Mouse (Mus musculus): ENCODE data around the gene Disc1.
A peak's percentile ranks its signal among the peaks of the same experiment; 100 is the strongest.

Gene Disc1

DNA sequence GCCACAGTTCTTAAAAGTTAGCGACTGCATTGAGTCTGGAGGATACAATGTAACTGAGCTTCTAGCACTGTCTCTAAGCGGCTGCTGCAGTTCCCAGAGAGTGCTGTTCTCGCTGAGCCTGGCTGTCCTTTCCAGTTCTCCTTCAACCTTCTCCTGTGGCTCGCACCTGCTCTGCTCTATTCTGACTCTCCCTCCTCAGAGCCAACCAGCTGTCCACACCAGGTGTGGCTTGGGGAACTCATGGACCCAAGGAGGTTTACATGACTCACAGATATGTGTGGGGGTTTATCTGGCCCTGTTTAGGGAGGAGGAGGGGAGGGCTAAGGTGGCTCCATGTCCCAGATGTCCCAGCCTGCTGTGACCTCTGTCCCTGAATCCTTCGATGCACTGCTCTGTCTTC lies 217.4 kb downstream of the Disc1 start:
- no peak for DNase-seq

DNA sequence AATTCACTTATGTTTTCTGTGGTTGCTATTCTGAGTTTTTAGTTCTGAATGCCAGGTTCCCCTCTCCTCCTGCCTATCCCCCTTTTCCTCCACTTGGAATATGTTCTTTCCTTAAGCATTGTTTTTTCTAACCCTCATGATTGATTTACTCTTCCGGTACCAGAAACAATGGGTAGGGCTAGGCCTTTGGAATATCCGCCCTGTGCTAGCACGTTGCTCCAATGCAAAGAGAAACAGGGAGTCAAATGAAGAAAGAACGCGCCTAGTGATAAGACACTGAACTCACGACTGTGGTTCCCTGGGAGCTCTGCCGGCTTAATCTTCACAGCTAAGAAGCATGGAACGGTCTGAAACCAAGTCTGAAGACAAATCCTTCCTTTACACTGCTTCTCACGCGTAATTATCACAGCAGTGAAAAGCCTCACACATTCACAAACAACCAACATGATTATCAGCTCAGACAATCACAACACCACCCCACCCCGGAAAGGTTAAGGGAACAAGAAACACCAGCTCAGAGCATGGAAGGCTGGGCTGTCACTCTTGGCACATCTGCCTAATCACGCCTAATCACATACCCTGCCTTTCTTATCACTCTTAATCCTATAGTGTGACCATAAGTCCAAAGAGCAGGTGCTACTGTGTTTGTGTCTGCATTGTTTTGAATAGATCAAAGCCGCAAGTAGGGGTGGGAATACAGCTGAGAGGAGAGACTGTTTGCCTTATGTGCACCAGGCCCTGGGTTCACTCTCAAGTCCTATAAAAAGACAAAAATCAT lies 218.3 kb downstream of the Disc1 start:
- DNase-seq = no peak

DNA sequence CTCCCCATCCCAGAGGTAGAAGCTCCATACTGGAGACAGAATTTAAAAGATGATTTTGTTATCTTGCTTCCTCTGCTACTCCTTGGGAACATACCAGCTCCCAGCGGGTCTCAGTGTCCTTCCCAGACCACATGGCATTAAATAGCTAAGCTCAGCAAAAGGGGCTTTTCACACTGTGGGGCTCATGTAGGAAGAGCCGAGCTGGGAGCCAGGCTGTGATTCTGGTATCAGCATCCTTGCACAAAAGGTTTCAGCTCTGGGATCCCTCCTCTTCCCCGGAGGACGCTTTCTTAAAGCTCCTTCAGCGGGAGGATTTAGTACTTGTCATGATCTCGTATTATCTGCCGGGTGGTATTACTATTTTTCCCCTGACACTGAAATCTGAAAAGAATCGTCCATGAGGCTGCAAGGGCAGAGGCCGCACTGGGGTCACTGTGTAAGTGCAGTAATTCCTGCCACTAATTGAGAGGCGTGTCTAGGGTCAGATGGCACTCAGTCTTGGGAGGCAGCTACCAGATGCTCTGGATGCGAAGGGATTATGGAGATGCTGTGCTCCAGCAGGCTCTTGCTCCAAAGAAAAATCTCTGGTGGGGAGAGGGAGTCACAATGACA lies 223.2 kb downstream of the Disc1 start:
- no peak for DNase-seq

DNA sequence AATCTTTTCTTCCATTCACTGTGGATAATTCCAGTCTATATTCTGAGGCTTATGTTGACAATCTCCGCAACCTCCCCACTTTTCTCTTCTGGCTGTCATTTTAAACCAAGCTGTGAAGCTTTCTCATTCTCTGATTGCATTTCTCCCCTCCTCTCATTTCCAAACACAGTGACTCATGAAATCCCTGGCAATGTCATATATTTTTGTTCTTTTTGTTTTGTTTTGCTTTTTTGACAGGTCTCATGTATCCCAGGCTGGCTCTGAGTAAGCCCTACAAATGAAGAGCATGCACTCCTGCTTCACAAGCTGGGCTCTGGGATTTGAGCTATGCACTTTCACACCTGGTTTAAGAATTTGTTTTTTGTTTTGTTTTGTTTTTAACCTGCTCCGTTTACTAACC lies 225.2 kb downstream of the Disc1 start:
- DNase-seq = no peak

DNA sequence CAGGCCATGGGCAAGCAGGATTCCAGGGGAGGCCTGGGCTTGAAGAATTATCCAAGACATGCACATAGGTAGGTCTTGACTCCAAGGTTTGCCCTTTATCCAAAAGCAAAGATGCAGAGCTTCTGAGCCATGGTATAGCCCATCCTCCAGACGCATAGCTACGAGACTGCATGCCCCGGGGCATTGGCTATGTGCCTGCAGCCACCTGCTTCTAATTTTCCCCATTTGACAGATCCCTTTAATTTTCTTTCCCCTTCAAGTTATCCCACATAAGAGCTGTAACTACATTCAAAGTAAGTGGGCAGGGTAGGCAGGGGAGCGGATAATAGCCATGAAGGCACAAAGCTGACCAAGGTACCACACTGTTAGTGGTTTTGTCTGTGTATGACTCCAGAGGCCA lies 225.9 kb downstream of the Disc1 start:
- no peak for DNase-seq

DNA sequence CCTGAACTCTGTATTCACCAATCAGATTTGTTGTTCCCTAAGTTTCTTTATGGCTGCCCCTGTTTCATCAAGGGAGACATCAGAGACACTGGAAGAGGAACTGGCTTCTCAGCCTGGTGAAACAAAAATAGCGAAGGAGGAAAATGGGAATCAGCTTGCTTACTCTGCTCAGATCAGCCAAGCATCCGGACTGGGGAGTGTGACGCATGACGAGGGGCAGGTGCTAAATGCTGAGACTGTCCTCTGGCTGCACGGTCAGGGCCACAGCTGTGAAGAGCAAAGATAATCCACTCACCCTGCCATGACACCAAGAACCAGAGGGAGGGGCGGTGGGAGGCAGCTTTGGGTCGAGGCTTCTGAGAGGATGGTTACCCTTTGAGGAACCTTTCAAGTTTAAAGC lies 228.5 kb downstream of the Disc1 start:
- peak; percentile 54 for DNase-seq

DNA sequence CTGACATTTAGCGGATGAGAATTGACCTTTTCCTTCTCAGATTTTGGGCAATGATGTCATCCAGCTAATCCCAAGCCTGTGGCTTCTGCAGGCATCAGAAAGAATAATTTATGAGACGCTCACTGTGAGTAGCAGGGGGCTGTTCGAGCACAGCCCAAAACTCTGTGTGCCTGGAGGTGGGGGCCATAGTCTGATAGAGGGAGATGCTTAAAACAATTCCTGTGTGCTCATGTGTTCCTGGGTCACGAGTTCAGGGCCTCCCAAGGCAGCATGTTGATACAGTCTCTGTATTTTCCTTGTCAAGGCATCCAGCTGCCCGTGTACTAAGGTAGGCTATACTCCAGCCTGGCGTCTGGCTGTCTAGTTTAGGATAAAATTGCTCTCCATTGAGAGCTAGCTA lies 229.5 kb downstream of the Disc1 start:
- DNase-seq = no peak

DNA sequence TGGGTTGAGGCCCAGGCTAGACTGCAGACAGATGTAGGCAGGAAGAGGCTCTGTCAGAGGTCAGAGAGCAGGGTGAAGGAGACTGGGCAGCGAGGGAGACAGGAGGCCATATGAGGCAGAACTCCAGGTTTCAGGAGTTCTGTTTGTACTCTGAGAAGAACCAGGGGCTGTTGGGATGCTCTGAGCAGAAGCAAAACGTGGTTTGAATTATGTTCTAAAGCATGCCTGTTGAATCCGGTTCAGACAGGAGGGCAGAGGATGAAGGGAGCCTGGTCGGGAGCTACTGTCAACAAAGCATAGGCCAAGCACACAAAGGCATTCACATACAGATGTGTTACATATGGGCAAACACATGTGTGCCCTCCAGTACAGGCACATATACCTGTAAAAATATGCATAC lies 230.9 kb downstream of the Disc1 start:
- DNase-seq = no peak

DNA sequence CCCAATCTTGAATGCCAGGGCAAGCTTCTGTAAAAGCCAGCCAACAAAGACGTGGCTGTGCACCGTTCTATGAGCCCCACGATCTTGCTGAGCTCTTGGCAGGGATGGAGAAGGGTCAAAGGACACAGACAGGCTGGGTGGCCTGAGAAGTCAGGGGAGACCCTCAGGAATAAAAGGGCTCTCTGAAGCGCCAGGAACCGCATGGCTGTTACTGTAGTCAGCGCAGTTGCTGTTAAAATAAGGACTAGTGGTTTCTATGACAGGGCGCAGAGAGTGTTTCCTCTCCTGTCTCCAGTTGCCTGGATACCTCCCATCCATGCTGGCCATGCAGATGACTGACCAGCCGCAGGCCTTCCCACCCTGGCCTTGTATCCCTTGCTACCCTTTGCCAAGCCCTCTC lies 231.4 kb downstream of the Disc1 start:
- DNase-seq = no peak

DNA sequence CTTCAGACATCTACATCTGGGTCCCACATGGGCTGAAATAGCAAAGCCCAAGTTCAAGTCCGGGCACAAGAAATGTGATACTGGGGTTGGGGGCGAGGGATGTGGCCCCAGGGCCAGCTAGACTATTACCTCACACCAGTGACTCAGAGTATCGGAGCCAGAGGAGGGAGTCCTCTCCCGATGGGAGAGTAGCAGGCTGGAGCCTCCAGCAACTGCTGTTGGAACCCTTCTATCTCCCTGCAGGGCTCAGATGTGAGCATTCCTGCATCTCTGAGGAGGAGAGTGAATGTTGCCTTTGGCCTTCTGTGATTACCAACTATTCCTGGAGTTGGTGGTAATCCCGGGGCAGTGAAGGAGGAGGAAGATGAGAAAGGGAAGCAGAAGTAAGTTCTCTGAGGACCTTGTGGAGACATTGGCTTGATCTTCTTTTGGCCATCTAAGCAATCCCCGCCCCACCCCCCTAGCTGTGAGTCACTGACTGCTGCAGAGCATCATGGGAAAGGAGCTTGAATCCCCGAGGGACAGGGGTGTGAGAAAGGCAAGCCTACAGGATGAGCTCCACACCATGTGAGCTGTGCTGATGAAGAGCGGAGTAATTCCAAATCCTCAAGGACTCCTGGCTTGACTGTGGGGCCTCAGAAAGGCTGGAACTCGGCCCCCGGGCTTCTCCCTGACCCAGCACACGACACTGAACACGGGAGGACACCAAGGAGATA lies 232.1 kb downstream of the Disc1 start:
- DNase-seq = peak; percentile 69

DNA sequence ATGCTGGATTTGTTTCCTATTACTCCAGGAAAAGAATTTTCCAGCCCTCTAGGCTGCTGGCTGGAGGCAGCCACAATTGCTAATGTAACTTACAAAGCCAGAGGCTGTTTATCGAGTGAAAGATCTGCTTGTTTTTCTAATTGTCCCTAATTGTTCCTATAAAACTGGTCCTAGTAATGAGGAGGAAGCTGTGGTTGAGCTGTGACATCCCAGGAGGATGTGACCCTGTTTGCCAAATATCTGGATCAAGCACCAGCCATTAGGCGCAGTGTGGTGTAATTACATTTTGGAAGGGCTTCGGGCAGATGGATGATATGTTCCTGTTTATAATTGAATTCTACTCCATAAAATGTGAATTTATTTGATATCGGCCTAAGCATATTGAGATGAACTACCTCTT lies 233.3 kb downstream of the Disc1 start:
- no peak for DNase-seq

DNA sequence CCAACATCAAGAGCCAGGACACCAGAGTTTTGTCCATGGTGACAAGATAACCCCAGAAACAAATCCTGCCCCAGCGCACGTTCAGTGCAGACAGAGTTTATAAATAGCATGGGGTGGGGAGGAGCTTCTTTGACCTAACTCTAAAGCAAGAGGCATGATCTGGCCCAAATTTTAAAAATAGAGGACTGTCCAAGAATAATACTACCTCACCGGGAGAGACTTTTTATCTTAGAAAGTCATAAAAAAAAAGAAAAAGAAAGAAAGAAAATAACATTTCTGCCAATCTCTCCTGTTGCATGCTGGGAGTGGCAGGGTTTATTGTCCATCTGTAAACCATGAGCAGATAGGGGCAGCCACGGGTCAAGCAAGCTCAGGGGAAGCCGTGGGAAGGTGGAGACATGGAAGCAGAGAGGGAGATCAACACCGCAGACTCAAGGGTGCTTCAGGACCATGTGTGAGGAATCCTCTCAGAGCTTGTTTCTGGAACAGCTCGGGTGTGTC lies 233.9 kb downstream of the Disc1 start:
- no peak for DNase-seq

DNA sequence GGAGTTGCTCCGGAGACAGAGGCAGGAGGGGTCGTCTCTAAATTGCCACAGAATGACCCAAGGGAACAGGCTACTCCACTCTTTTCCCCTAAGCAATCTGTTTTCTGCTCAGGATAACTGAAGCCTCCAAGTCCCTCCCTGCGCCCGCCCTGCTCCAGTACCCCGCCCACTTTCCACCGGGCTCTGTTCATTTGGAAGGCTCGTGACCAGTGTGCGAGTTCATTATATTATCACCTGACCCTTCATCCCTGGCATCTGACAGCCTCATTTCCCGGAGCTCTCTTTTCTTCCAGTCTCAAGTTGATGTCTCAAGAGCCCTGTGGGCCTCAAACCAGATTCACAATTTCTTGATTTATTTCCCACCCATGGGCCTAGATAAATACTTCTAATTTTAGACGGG lies 237.5 kb downstream of the Disc1 start:
- DNase-seq = peak; percentile 71

DNA sequence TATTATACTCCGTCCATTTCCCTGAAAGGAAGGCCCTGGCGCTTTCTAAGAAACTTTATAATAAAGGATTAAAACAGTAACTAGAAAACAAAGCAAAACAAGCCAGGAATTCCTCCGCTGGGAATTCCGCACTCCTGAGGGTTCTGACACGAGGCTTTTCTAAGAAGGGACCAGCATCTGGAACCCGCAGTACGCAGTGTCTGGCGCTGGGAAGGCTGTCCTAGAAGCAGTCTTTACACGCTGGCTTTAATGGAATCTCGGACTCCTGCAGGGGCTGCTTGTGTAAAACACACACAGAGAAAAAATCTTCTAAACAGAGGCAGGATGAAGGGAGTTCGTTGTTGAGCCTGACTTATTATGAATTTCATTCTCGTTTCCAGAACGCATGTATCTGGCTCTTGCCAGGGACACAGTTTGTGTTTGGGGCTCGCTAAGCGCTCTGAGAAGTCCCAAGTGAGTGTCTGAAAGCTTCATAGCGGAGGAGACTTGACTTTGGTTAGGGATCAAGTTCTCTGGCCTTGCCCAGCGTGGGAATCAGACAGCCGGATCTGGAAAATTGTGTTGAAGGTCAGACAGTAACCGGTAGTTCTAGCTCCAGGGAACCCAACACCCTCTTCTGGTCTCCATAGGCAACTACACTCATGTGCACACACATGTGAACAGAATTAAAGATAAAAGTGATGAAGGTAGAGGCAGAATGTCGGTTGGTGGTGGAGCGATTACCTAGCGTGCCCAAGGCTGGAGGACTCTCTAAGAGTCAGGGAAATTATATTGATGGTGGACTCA lies 238.1 kb downstream of the Disc1 start:
- DNase-seq = peak; percentile 48

DNA sequence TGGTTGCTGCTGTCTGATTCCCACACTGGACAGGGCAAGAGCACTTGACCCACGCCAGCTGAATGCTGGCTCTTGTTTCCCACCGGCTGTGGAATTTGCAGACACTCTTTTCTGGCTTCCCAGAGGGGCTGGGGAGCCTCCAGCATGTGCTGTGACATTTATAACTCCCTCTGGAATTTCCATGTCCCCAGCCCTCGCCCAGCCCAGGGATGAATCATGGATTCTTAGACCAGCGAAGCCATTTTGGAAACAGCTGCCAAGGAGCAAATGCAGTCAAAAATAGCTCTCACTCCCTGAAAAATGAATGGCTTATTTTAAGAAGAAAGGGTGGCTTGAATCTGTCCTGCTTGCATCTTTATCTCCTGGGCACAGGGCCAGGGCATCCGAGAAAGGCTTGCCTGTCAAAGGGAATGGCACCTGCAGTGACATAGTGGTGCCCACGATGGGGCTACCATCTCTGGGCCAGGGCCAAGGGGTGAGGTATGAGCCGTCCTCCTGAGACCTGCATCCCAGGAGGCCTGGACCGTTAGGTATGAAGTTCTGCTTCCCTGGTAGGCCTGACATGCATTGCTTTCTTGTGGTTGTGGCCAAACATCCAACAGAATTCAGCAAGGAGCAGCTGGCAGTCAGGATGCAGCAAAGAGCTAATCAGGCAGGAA lies 239.1 kb downstream of the Disc1 start:
- DNase-seq = peak; percentile 83

DNA sequence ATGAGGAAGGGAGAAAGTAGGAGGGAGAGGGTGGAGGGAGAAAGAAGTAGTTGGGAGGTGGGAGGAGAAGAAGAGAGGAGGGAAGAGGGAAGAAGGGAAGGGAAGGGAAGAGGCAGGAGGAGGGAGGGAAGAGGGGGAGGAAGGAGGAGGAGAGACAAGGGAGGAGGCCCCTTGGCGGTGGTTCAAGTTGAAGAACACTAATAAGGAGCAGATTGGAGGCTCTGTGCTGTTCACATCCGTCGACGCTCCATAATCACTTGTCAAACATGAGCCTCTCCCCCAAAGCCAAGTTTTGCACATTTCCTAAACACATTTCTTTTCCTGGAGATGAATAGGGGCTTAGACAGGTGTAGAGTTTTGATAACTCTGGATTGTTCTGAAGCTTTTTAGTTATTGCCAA lies 245.3 kb downstream of the Disc1 start:
- peak; percentile 27 for DNase-seq

DNA sequence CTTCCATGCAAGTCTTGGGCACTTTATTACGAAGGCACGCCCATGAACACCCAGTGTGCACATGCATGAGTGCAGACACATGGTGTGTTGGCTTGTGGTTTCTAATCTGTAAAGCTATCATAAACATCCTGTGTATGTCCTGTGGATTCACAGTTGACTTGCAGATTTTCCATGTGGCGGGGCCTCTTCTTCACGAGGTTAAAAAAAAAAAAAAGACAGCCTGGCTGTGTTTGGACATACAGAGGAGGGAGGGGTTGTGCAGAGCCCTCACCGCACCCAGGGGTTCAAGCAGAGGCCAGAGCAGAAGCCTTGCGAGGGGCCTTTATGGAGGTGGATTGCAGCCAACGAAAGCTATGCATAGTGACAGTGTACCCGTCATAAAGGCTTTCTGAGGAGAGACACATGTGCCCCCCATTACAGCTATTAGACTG lies 248.0 kb downstream of the Disc1 start:
- DNase-seq = peak; percentile 34

DNA sequence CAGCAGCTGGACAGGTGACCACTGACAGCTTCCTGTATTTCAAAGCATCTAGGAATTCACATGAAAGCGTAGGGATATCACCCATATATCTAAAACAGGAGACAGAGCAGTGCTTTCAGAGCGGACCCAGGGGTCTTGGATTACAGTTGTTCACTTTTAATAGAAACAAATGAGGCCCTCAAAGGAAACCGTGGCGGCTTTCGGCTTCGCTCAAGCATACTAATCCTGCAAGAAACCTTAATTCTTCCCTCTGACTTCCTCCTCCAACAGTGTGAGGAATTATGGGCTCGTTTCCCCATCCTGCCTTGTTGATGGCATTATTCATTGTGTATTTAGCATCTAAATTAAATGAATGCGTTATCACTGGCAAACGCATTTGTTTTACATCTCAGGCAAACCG lies 252.7 kb downstream of the Disc1 start:
- DNase-seq = no peak

DNA sequence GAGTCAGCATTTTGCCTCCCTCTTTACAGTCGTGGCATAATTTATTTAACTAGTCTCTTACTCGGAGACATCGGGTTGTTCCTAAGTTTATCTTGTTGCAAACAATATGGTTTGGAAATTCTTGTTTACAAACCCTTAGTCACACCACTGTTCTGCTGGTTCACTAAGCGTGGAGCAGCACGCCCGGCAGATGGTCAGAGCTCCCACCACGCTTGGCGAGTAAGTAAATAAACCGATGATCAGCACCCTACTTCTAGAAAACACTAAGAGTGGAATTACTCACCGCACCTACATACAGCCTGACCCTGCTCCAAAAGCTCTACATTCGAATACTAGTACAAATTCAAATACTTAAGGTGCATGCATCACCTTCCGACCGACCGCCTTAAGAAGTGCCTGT lies 256.0 kb downstream of the Disc1 start:
- DNase-seq = no peak

All from kidney, postnatal 10 days (tissue).